Mouse (Mus musculus) neural tube, embryonic 15.5 days (tissue): ENCODE results near the gene Dusp2. TPM values are rescaled to one million over a fixed set of nuclear protein-coding genes. Genes with fewer than 3 reads are reported as not detected.

ENCODE experiments used
- ATAC-seq: fragments of 200-750 bp; cut with Nextera tagmentation; 2 replicates; pipeline ENCODE4 v1.8.0; 2017; ENCODE audit warnings: mild to moderate bottlenecking, moderate TSS enrichment, moderate library complexity; ENCODE audit not compliant: low FRiP score
- H3K27ac ChIP-seq: fragments of 300-500 bp; sonication (generic); replicated peaks from 2 replicates; pipeline ENCODE4 v1.5.1; 2015; ENCODE audit warnings: mild to moderate bottlenecking, inconsistent platforms
- H3K27me3 ChIP-seq: fragments of 300-500 bp; sonication (generic); replicated peaks from 2 replicates; pipeline ENCODE4 v1.6.1; 2015; ENCODE audit warnings: inconsistent platforms
- H3K36me3 ChIP-seq: fragments of 300-500 bp; sonication (generic); 2 replicates; pipeline ENCODE4 v1.6.1; 2015; ENCODE audit warnings: inconsistent platforms
- H3K4me1 ChIP-seq: fragments of 300-500 bp; sonication (generic); 2 replicates; pipeline ENCODE4 v1.6.1; 2015; ENCODE audit warnings: inconsistent platforms
- H3K4me2 ChIP-seq: fragments of 300-500 bp; sonication (generic); 2 replicates; pipeline ENCODE4 v1.6.1; 2015; ENCODE audit warnings: inconsistent platforms, mild to moderate bottlenecking, moderate library complexity
- H3K4me3 ChIP-seq: fragments of 300-500 bp; sonication (generic); replicated peaks from 2 replicates; pipeline ENCODE4 v1.5.1; 2015; ENCODE audit warnings: mild to moderate bottlenecking, inconsistent platforms
- H3K9ac ChIP-seq: fragments of 300-500 bp; sonication (generic); replicated peaks from 2 replicates; pipeline ENCODE4 v1.6.1; 2015; ENCODE audit warnings: mild to moderate bottlenecking, inconsistent platforms
- H3K9me3 ChIP-seq: fragments of 300-500 bp; sonication (generic); replicated peaks from 2 replicates; pipeline ENCODE4 v1.6.1; 2016; ENCODE audit warnings: inconsistent platforms
- WGBS: fragments of 180-500 bp; shearing (Covaris S2); methylation state at CpG from one replicate; pipeline ENCODE4 v1.1.7; 2015; ENCODE audit warnings: mixed read lengths; 5-methylcytosine and 5-hydroxymethylcytosine counted together
- polyA plus RNA-seq: library from polyadenylated mRNA; unstranded; fragments of >200 nt; fragmentation: Nextera tagmentation; extraction: Ambion mirVana; gene quantifications from 2 replicates; pipeline ENCODE4 v1.2.1, GENCODE M21; 2015

Gene Dusp2
- polyA plus RNA-seq, 1 experiment from 2014 or later = 18.2 TPM

GRCm38 (mm10) chr2:127341159-127341558, 5.2 kb downstream of the Dusp2 start:
- H3K27me3 ChIP-seq = peaks cover 29% of the 10 kb centered on the region

DNA sequence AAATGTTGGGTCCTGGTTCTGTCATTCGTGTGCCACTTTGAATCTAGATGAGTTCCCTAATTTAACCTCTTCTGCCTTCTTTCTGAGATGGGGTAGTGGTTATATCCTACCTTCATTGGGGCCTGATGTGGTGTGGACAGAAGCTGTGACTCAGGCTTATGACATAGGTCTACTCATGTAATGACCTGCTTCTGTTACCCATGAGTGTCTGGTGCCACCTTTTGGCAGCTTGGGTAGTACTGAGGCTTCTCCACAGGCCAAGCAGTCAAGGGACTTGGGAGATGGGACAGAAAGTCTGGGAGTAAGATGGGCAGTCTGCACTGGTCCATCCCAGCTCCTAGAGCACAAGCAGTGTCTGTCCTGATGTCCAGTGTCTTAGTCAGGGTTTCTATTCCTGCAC, 10.4 kb downstream of the Dusp2 start:
- no peaks in the 10 kb centered on the region for H3K4me1 ChIP-seq
- 0 out of 2 replicates have a peak, but pooled peaks cover 3% of the 10 kb centered on the region for H3K27me3 ChIP-seq
- WGBS = 66% methylated on average over 1 of the region's 1 CpGs
- H3K36me3 ChIP-seq = no peaks in the 10 kb centered on the region
- no peak for ATAC-seq
- H3K4me3 ChIP-seq = no peak overlapping the region
- H3K9me3 ChIP-seq = no peaks in the 10 kb centered on the region
- no peak overlapping the region for H3K4me2 ChIP-seq
- H3K27ac ChIP-seq = no peak overlapping the region
- H3K9ac ChIP-seq = no peak overlapping the region

More at GRCm38 (mm10) chr2:127341159-127341558, 5.2 kb downstream of the Dusp2 start:
- H3K4me1 ChIP-seq = peaks cover 6% of the 10 kb centered on the region
- WGBS = 27% methylated on average over 3 of the region's 3 CpGs
- no peak overlapping the region for H3K4me3 ChIP-seq
- H3K9ac ChIP-seq = no peak overlapping the region
- no peaks in the 10 kb centered on the region for H3K36me3 ChIP-seq
- no peak for ATAC-seq
- no peak overlapping the region for H3K4me2 ChIP-seq
- no peak overlapping the region for H3K27ac ChIP-seq
- no peaks in the 10 kb centered on the region for H3K9me3 ChIP-seq

- ATAC-seq = no peak
- no peak overlapping the region for H3K4me3 ChIP-seq
- 80% methylated on average over 13 of the region's 13 CpGs for WGBS
- no peak overlapping the region for H3K27ac ChIP-seq
- H3K9ac ChIP-seq = no peak overlapping the region
- H3K27me3 ChIP-seq = 0 out of 2 replicates have a peak, but pooled peaks cover 3% of the 10 kb centered on the region
- H3K9me3 ChIP-seq = no peaks in the 10 kb centered on the region
- no peaks in the 10 kb centered on the region for H3K36me3 ChIP-seq
- H3K4me2 ChIP-seq = no peak overlapping the region
- no peaks in the 10 kb centered on the region for H3K4me1 ChIP-seq
Observed at GRCm38 (mm10) chr2:127347147-127347985, 11.4 kb downstream of the Dusp2 start.

- ATAC-seq = no peak
- H3K4me2 ChIP-seq = no peak overlapping the region
- H3K27me3 ChIP-seq = peaks cover 11% of the 10 kb centered on the region; the same call in 1 of the 2 replicates
- no peak overlapping the region for H3K4me3 ChIP-seq
- H3K36me3 ChIP-seq = no peaks in the 10 kb centered on the region
- no peaks in the 10 kb centered on the region for H3K9me3 ChIP-seq
- WGBS = 90% methylated on average over 4 of the region's 4 CpGs
- no peak overlapping the region for H3K9ac ChIP-seq
- H3K27ac ChIP-seq = no peak overlapping the region
- no peaks in the 10 kb centered on the region for H3K4me1 ChIP-seq
Observed at GRCm38 (mm10) chr2:127353881-127354280, 17.9 kb downstream of the Dusp2 start.

DNA sequence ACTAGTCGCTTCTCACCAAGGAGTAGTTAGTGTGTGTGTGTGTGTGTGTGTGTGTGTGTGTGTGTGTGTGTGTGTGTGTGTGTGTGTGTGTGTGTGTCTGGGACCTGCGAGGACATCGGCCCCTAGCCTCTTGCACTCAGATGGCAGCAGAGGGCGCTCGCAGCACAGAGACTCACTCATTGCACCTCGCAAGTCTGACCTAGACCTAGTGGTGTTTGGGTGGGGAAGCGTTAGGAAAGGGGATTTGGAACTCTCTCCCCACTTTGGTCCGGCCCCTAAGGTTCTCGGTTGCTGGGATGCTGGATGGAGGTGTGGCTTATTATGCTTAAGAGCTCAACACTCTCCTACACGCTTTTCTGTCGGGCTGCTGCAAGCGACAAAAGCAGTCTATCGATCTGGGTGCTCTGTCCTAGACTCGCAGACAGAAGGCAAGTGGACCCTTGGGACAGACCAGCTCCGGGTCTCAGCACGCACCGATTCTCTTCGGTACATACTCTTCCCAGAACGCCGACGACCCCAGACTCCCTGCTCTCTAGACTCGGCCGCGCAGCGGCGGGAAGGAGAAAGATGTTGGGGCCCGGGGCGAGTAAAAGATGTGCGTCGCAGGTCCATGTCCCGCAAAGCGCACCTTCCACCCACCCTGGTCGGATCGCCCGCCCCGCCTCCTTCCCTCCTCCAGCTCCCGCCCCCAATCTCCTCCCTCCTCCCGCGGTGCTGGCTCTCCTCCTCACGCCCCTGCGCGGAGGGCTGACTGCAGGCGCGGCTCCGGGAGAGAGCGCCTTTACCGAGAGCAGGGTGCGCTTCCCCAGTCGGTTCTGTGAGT, 26.7 kb downstream of the Dusp2 start, which contains the start of gene Adra2b:
Gene Adra2b, plus strand, starts transcription at position 750 of the 823 bp plus-strand sequence.
- H3K4me3 ChIP-seq = peak within 1 kb of the TSS; percentile 44
- no peaks in the 10 kb centered on the region for H3K9me3 ChIP-seq
- peaks cover 18% of the 10 kb centered on the region for H3K4me1 ChIP-seq
- WGBS = under 1% methylated on average over 48 of the region's 49 CpGs
- peak; percentile 83 for ATAC-seq
- peak within 1 kb of the TSS; percentile 87 for H3K4me2 ChIP-seq
- H3K36me3 ChIP-seq = no peaks in the 10 kb centered on the region
- no peak within 1 kb of the TSS for H3K27ac ChIP-seq
- peaks cover 77% of the 10 kb centered on the region for H3K27me3 ChIP-seq
- no peak within 1 kb of the TSS; the same call in 1 of the 2 replicates for H3K9ac ChIP-seq

GRCm38 (mm10) chr2:127363282-127363652, 27.3 kb downstream of the Dusp2 start:
- H3K4me3 ChIP-seq = peak overlapping the region; percentile 44
- 4% methylated on average over 28 of the region's 28 CpGs for WGBS
- H3K36me3 ChIP-seq = no peaks in the 10 kb centered on the region
- H3K27me3 ChIP-seq = peaks cover 80% of the 10 kb centered on the region
- H3K27ac ChIP-seq = no peak overlapping the region
- H3K4me2 ChIP-seq = peak overlapping the region; percentile 87
- ATAC-seq = peak; percentile 36
- no peaks in the 10 kb centered on the region for H3K9me3 ChIP-seq
- H3K9ac ChIP-seq = no peak overlapping the region; the same call in 1 of the 2 replicates
- peaks cover 18% of the 10 kb centered on the region for H3K4me1 ChIP-seq

GRCm38 (mm10) chr2:127363696-127364095, 27.7 kb downstream of the Dusp2 start:
- WGBS = 4% methylated on average over 20 of the region's 20 CpGs
- Histone ChIP-seq H3K9me3 (no peaks in the 10 kb centered on the region), H3K9ac (no peak overlapping the region), H3K4me2 (peak overlapping the region; percentile 87), H3K27ac (no peak overlapping the region), H3K4me1 (peaks cover 18% of the 10 kb centered on the region), H3K36me3 (no peaks in the 10 kb centered on the region), H3K27me3 (peaks cover 80% of the 10 kb centered on the region), H3K4me3 (peak overlapping the region; percentile 44)
- ATAC-seq = 0 out of 2 replicates have a peak, but pooled peaks have one; percentile 16

GRCm38 (mm10) chr2:127364452-127364851, 28.5 kb downstream of the Dusp2 start:
- Histone ChIP-seq H3K4me3 (peak overlapping the region; percentile 44; the same call in 1 of the 2 replicates), H3K4me2 (peak overlapping the region; percentile 87; the same call in 1 of the 2 replicates), H3K27me3 (peaks cover 77% of the 10 kb centered on the region), H3K9me3 (no peaks in the 10 kb centered on the region), H3K4me1 (peaks cover 18% of the 10 kb centered on the region), H3K27ac (no peak overlapping the region), H3K36me3 (no peaks in the 10 kb centered on the region), H3K9ac (no peak overlapping the region)
- no peak for ATAC-seq
- 15% methylated on average over 8 of the region's 8 CpGs for WGBS

DNA sequence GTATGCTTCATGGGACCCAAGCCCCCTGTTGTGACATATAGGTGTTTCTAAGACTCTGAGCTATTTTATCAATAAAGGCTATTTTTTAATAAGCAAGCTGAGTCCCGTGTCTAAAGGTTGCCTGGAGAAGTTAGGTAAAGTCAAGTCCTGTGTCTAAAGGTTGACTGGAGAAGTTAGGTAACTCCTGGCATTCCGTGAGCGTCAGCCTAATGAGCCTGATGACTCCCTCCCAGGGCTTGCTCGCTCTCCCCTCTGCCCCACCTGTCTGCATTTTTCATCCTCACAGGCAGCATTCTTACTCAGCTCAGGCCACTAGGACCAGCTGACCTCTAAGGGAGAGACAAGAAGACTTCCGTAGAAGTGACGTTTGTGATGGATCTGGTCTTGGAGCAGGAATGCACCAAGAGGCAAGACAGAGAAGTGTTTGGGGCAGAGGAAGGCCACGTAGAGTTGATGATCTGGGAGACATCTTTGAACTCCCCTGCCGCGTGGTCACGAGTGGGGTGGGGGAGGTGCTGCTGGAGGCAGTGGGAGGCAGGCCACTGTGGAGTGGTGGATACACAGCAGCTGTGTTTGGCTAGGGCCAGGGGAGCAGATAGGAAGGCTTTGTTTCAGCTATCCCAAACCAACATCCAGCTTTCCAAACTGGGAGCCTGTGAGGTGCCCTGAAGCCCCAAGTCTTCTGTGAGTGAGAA, 31.3 kb downstream of the Dusp2 start:
- 72% methylated on average over 10 of the region's 10 CpGs for WGBS
- Histone ChIP-seq H3K4me1 (peaks cover 18% of the 10 kb centered on the region), H3K9ac (no peak overlapping the region), H3K27ac (no peak overlapping the region), H3K27me3 (peaks cover 53% of the 10 kb centered on the region), H3K4me2 (no peak overlapping the region), H3K36me3 (no peaks in the 10 kb centered on the region), H3K4me3 (no peak overlapping the region), H3K9me3 (no peaks in the 10 kb centered on the region)
- ATAC-seq = no peak

GRCm38 (mm10) chr2:127369703-127370376, 33.9 kb downstream of the Dusp2 start:
- Histone ChIP-seq H3K27me3 (peaks cover 29% of the 10 kb centered on the region), H3K9ac (no peak overlapping the region), H3K9me3 (no peaks in the 10 kb centered on the region), H3K36me3 (no peaks in the 10 kb centered on the region), H3K4me3 (no peak overlapping the region), H3K4me2 (no peak overlapping the region), H3K4me1 (no peaks in the 10 kb centered on the region), H3K27ac (no peak overlapping the region)
- WGBS = 65% methylated on average over 5 of the region's 5 CpGs
- ATAC-seq = no peak
